Mouse (Mus musculus) brain, embryonic 18.5 days (tissue): ENCODE measurements around the gene Il23a.
"Not testable (repeated sequence)": the region's sequence is repeated elsewhere in the genome, so short reads cannot be mapped to it uniquely, and the experiment has no call there.

Experiments used
- DNase-seq: peaks from one replicate; pipeline ENCODE4 v3.0.0-alpha.2; 2012; ENCODE audit warnings: low read depth, low spot score

Il23a gene

GRCm38 (mm10) chr10:128298702-128299171 is at the start of gene Il23a:
TSS of gene Il23a (minus strand) at chr10:128298752.
- DNase-seq, result no peak

DNA sequence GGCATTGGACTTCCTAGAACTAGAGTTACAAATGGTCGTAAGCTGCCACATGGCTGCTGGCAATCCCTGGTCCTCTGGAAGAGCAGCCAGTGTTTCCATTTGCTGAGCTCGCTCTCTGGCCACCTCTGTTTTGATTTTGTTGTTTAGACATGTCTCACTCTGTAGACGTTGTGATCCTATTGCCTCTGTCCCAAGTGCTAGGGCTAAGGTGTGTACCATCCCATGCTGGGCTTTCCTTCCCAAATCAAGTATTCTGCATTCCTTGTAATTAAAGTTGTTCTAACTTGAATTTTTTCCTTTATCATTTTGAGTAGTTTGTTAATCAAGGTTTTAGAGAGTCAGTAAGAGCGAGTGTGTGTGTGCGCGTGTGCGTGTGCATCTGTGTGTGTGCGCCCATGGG is 49.0 kb upstream of the Il23a start:
- DNase-seq, result no peak

DNA sequence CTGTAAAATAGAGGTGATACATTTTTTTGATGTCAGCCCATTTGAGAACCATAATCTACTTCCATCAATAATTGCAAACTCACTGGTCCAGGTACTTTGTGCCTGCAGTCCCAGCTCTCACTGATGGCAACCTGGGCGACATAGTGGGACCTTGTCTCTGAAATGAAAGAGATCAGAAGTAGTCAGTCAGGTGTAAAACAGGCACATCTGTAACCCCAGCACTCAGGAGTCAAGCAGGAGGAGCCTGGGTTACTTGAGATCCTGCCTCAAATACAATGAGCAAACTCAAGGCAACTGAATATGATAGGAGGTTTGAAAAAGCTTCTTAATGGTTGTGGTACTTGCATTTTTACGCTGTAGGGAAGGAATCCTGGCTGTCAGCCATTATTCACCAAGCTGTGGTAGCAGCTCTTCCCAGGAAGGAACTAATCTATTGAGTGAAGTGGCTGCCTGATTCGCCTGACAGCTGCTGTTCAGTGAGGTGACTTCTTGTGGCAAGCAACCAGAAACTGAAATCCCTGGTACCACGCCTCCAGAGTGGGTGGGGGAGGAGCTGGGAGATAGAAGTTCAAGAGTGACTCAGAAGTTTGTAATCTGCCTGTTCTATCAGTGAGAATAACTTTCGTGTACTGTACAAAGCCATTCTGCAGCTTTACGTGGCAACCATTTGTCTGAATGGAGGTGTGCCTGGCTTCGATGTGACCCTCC is 46.2 kb upstream of the Il23a start:
- DNase-seq, result no peak

- no peak for DNase-seq
Observed at GRCm38 (mm10) chr10:128343436-128343835, 44.9 kb upstream of the Il23a start.

DNA sequence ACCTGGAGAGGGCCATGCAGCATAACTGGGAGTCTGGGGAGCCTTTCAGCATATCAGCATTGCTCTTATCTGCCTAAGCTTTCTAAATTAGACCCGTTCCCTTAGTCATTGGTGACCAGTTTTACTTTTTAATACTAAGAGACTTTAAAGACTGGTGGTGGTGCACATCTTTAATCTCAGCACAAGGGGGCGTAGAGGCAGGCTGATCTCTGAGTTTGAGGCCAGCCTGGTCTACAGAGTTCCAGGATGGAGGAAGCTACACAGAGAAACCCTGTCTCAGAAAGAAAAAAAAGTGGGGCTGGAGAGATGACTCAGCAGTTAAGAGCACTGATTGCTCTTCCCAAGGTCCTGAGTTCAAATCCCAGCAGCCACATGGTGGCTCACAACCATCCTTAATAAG is 41.7 kb upstream of the Il23a start:
- DNase-seq, result no peak

DNA sequence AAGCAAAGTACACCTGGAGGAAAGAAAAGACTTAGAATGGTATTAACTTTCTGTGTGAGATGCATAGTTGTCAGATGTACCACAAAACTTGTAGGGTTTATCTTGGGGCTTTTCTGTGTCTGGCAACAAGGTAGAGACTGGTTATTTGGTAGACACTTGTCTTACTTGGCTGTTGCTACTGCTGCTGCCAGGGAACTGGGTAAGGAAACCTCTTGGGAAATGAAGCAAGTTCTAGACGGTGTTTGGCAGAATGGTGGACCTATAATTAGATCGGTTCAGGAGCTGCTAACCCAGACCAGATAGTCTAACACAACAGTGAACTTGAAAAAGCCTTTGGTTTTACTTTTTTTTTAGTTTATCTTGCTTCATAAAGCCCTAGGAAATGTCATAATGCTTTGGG is 40.4 kb upstream of the Il23a start:
- no peak for DNase-seq

GRCm38 (mm10) chr10:128338415-128338814 is 39.9 kb upstream of the Il23a start:
- DNase-seq, result no peak

DNA sequence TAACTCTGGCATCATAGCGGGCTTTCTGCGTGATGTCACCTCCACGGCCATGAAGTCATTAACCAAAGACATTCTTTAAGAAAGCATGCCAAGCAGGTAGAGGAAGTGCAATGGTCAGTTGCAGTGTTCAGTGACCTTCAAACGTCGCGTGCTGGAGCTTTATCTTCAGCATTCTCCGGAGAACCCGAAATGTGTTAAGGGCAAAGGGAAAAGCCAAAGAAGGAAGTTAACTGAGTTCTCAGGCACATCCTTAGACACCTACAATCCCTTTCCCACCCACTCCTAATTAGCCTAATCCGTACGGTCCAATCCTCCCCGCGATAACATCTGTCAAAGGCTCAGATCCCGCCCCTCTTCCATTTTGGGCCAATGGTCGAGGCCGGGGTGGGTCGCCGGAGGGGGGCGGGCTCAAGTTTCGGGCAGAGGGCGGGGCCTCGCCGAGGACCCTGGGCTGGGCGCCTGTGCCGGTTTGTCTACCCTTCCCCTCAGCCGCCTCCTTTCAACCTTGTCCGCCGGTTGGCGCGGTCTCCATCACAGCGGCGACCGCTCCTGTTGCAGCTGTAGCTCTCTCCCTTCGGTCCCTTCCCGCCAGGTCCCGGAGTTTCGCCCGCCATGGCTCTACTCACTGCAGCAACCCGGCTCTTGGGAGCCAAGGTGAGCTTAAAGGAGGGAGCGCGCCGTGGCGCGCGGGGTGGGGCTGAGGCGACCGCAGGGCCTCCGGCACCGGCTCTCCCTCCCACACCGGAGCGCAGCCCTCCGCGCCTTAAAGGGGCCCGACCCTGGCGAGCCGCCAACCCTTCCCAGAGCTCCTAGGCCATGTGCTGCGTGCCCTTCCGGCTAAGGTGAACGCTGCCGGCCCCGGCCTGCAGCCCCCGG is 39.0 kb upstream of the Il23a start, which contains the start of gene Cs:
Gene Cs (plus strand): TSS at position 429 of the 876 bp plus-strand sequence.
- DNase-seq, result peak; percentile 96

DNA sequence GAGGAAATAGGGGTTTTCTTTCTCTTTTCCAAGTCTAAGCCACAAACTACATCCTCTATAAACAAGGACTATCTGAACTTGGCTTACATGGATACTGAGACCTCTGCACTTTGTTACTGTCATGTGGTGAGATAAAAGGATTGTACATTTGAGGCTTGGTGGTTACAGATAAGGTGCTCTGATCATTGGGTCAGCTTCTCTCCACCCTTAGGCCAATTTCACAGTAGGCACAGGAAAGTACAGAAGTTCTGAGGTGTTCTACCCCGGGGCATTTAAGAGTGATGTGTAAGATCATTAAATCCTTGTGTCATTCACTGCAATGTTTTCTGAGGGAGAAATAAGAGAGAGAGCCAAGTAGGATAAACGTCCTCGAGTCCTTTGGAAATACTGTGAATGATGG is 38.0 kb upstream of the Il23a start:
- DNase-seq, result no peak

DNA sequence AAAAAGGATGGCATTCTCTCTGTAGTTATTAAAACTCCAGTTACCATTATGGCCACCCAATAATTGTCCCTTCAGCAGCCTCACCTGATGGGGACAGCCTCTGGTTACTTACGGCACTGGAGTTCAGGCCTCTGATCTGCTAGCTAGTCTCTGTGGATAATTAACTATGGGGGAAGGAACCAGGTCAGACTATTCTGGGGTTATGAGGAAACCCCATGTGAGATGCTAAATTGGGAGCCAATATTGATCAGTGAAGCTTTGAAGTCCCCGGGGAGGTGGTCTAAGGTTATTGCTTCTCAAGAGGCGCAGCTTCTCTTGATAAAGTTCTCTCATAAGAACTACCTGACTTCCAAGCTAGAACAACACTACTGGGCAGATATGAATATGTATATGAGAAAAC is 37.6 kb upstream of the Il23a start:
- DNase-seq, result no peak

DNA sequence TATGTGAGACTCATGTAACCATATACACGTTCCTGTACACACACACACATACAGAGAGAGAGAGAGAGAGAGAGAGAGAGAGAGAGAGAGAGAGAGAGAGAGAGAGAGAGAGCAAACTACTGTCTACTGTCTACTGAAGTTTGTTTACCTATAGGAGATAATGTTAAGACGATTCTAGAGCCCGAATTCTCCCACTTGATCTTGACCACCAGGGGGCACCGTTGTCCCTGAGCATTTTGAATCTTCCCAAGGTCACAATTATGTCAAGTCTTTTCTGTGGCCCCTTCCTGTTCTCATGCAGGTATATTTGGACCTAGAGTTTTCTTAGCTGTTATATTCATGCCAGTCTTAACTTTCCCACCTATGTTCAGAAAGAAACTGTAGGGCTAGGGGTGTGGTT is 37.0 kb upstream of the Il23a start:
- no peak for DNase-seq

DNA sequence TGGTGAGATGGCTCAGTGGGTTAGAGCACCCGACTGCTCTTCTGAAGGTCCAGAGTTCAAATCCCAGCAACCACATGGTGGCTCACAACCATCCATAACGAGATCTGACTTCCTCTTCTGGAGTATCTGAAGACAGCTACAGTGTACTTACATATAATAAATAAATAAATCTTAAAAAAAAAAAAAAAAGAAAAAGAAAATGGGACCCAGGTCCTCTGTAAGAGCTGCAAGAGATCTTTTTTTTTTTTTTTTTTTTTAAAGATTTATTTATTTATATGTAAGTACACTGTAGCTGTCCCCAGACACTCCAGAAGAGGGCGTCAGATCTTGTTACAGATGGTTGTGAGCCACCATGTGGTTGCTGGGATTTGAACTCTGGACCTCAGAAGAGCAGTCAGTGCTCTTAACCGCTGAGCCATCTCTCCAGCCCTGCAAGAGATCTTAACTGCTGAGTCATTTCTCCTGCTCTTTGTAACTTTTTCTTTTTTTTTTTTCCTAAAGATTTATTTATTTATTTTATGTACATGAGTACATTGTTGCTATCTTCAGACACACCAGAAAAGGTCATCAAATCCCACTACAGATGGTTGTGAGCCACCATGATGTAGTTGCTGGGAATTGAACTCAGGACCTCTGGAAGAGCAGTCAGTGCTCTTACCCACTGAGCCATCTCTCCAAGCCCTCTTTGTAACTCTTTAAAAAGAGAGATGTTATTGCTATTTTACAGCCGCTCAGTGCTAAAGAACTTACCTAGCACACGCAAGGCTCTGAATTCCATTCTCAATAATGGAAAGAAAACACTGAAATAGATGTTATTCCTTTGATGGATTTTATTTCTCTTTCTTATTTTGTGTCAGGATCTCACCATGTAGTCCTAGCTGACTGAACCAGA is 34.1 kb upstream of the Il23a start:
- DNase-seq, result not testable (repeated sequence)

- DNase-seq, result no peak
Observed at GRCm38 (mm10) chr10:128327610-128328009, 29.1 kb upstream of the Il23a start.

DNA sequence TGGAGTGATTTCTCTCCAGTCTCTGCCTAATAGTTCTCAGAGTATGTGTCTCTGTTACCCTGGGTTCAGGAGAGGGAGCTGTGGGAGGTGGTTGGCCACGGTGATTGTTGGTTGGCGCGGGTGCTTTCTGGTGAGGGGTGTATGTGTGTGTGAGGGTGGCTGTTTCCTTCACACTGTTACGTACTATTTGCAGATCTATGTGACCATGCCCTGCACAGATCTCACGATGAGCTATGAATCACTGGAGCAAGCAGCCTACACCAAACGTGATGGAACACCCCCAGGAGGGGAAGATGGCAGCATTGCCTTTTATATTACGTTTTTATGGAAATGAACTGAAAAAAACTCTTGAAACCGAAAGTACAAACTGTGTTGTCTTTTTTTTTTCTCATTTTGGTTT is 28.3 kb upstream of the Il23a start:
- DNase-seq, result no peak

GRCm38 (mm10) chr10:128323516-128323915 is 25.0 kb upstream of the Il23a start:
- DNase-seq, result no peak

GRCm38 (mm10) chr10:128322141-128323108 is 23.9 kb upstream of the Il23a start, which contains the start of gene Cnpy2:
TSS of gene Cnpy2 (plus strand) at chr10:128322459.
- peak; percentile 89 for DNase-seq

DNA sequence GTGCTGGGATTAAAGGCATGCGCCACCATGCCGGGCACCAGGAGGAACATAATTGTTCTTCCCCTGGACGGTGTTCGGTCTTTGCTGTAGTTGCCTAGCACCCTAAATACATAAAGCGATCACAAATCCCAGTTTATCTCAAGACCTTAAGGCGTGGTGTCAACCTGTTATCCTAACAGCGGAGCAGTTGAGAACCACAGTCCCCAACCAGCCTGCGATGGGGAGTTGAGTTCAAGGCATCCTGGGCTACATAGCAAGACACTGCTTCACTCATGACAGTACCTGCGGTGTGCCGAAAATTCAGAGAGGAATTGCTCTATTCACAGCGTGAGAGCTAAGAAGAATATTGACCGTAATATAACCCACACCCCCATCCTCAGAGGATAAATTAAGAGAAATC is 23.1 kb upstream of the Il23a start:
- DNase-seq, result no peak

GRCm38 (mm10) chr10:128315578-128315977 is 17.0 kb upstream of the Il23a start:
- no peak for DNase-seq

DNA sequence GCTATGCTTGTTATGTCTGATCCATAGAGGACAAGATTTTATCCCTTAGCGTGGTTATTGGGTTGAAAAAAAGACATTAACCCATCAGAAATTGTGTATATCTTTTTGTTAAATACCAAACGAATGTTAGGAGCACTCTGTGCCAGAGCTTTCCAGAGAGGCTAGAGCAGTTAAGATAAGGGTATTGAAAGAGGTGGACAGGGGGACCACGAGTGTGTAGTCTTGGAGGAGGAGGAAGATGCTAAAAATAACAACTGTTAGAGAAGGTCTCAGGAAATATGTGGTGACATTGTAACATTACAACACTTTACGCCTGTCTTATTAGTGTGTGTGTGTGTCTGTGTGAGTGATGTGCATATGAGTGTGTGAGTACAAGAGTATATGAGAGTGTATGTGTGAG is 12.3 kb upstream of the Il23a start:
- DNase-seq, result no peak

GRCm38 (mm10) chr10:128310177-128310576 is 11.6 kb upstream of the Il23a start:
- no peak for DNase-seq
